Mouse (Mus musculus): ENCODE results near the gene Scel.

Scel gene

GRCm38 (mm10) chr14:103653800-103654199 is 140.7 kb downstream of the Scel start:
- no peak for DNase-seq

- no peak for DNase-seq
Observed at GRCm38 (mm10) chr14:103655448-103655847, 142.3 kb downstream of the Scel start.

- DNase-seq: no peak
Observed at GRCm38 (mm10) chr14:103657876-103658275, 144.7 kb downstream of the Scel start.

Data from lung, postnatal 4 days (tissue).